10 mouse cellular contexts compared by ENCODE assay signal in genomic region chr13:46832956-46833355, GRCm38 (mm10).
DNase-seq lines count a peak whose midpoint lies in the region; ATAC-seq and TF ChIP-seq lines count a peak whose summit lies in the region.
"Had no signal": no experiment of that assay in that cellular context is flagged by ENCODE, and none has a peak within 500 bp of the region (broad histone marks: within the 10 kb centered on the region; RNA-seq: fewer than 3 reads in every experiment).

No protein-coding gene starts in this region.

- no peak overlapping the region for H3K4me3 ChIP-seq in limb, embryonic 11.5 days (ENCODE audit: low read depth, low read length)
- H3K4me3 ChIP-seq in limb, embryonic 10.5 days, result no peak overlapping the region
- no peak overlapping the region for H3K4me3 ChIP-seq in bone marrow, adult 2 months (replicated peaks; ENCODE audit: control insufficient read depth, low read depth, low read length)
- H3K4me3 ChIP-seq: hindbrain, embryonic 10.5 days had no signal

- H3K9me3 ChIP-seq in limb, embryonic 11.5 days (ENCODE audit: control insufficient read depth, low read length), result peaks cover 2% of the 10 kb centered on the region
- no peaks in the 10 kb centered on the region for H3K9me3 ChIP-seq in limb, embryonic 10.5 days (replicated peaks)

- 77% methylated on average over 3 of the region's 3 CpGs for WGBS in limb, embryonic 11.5 days
- 62% methylated on average over 3 of the region's 3 CpGs for WGBS in limb, embryonic 10.5 days
- 61% methylated on average over 3 of the region's 3 CpGs for WGBS in bone marrow, adult 2 months

- no peak overlapping the region for H3K27ac ChIP-seq in limb, embryonic 11.5 days (replicated peaks; ENCODE audit: low read depth, low read length)
- no peak overlapping the region for H3K27ac ChIP-seq in limb, embryonic 10.5 days
- H3K27ac ChIP-seq in bone marrow, adult 2 months (ENCODE audit: control insufficient read depth, insufficient read depth, low read depth, low read length, poor library complexity), result no peak overlapping the region
- H3K27ac ChIP-seq: hindbrain, embryonic 10.5 days had no signal

- no peaks in the 10 kb centered on the region for H3K27me3 ChIP-seq in limb, embryonic 11.5 days (ENCODE audit: control insufficient read depth, insufficient read depth, low read length)
- H3K27me3 ChIP-seq in limb, embryonic 10.5 days (ENCODE audit: low read depth, poor library complexity, severe bottlenecking), result no peaks in the 10 kb centered on the region

- peak; percentile 44 for DNase-seq in limb, embryonic 11.5 days (ENCODE audit: low spot score)
- DNase-seq in limb, embryonic 10.5 days (ENCODE audit: low spot score), result no peak
- DNase-seq in ES-CJ7 (ENCODE audit: low read depth, low spot score), result peak; percentile 78
- DNase-seq in natural killer cell, adult 2 months (ENCODE audit: low spot score in 2 of 2), result peak; percentile 4 to 9
- DNase-seq in cerebellum, adult 8-10 months, result no peak
- DNase-seq in layer of hippocampus, postnatal 10 days (ENCODE audit: low spot score in 2 of 2), result no peak
- no peak for DNase-seq in left cerebral cortex, adult 18-20 months (ENCODE audit: low spot score in 2 of 2)
- DNase-seq: cerebellum, postnatal 14 days had no signal

- no peak for ATAC-seq in limb, embryonic 11.5 days (ENCODE audit: insufficient number of reproducible peaks, low FRiP score, low TSS enrichment, low read depth)

- TF ChIP-seq CTCF in bone marrow, adult 2 months (IDR thresholded peaks at IDR 0.05; ENCODE audit: control insufficient read depth, insufficient read depth, low read length), result peak; percentile 56

- H3K4me2 ChIP-seq in limb, embryonic 11.5 days (ENCODE audit: low read depth, severe bottlenecking), result no peak overlapping the region

- no peaks in the 10 kb centered on the region for H3K4me1 ChIP-seq in limb, embryonic 11.5 days (ENCODE audit: control insufficient read depth, insufficient read depth, low read length)
- no peaks in the 10 kb centered on the region for H3K4me1 ChIP-seq in limb, embryonic 10.5 days
- no peaks in the 10 kb centered on the region for H3K4me1 ChIP-seq in bone marrow, adult 2 months (ENCODE audit: control insufficient read depth, insufficient read depth, low read length)
- H3K4me1 ChIP-seq: hindbrain, embryonic 10.5 days had no signal

- peaks cover 15% of the 10 kb centered on the region for H3K36me3 ChIP-seq in limb, embryonic 11.5 days (ENCODE audit: control insufficient read depth, insufficient read depth, low read length)
- H3K36me3 ChIP-seq in limb, embryonic 10.5 days, result peaks cover 52% of the 10 kb centered on the region

- TF ChIP-seq POLR2A in bone marrow, adult 2 months (IDR thresholded peaks at IDR 0.05; ENCODE audit: borderline replicate concordance, control insufficient read depth, low read depth, low read length), result no peak

- no peak overlapping the region for H3K9ac ChIP-seq in limb, embryonic 11.5 days (ENCODE audit: low read length)

Comparison
In these comparisons a context has a peak if more than half of its experiments do, and no peak if none do; other contexts are left out.
1. DNase-seq: peak in limb, embryonic 11.5 days (single experiment), ES-CJ7 (single experiment) and natural killer cell, adult 2 months (2 of 2); none in limb, embryonic 10.5 days (single experiment), cerebellum, adult 8-10 months (single experiment), layer of hippocampus, postnatal 10 days (0 of 2) and left cerebral cortex, adult 18-20 months (0 of 2).